Mouse (Mus musculus) neural tube, embryonic 15.5 days (tissue): ENCODE measurements at regions not wholly inside any gene's neighbourhood (a gene's known extent, or its start where the extent isn't known, plus 50 kb on each side); places are given as distances from the start of the nearest gene placed in this dataset.

Experiments
- ATAC-seq: fragments of 200-750 bp; cut with Nextera tagmentation; 2 replicates; pipeline ENCODE4 v1.8.0; 2017; ENCODE audit warnings: mild to moderate bottlenecking, moderate TSS enrichment, moderate library complexity; ENCODE audit not compliant: low FRiP score
- H3K27ac ChIP-seq: fragments of 300-500 bp; sonication (generic); replicated peaks from 2 replicates; pipeline ENCODE4 v1.5.1; 2015; ENCODE audit warnings: mild to moderate bottlenecking, inconsistent platforms
- H3K27me3 ChIP-seq: fragments of 300-500 bp; sonication (generic); replicated peaks from 2 replicates; pipeline ENCODE4 v1.6.1; 2015; ENCODE audit warnings: inconsistent platforms
- H3K36me3 ChIP-seq: fragments of 300-500 bp; sonication (generic); 2 replicates; pipeline ENCODE4 v1.6.1; 2015; ENCODE audit warnings: inconsistent platforms
- H3K4me1 ChIP-seq: fragments of 300-500 bp; sonication (generic); 2 replicates; pipeline ENCODE4 v1.6.1; 2015; ENCODE audit warnings: inconsistent platforms
- H3K4me2 ChIP-seq: fragments of 300-500 bp; sonication (generic); 2 replicates; pipeline ENCODE4 v1.6.1; 2015; ENCODE audit warnings: inconsistent platforms, mild to moderate bottlenecking, moderate library complexity
- H3K4me3 ChIP-seq: fragments of 300-500 bp; sonication (generic); replicated peaks from 2 replicates; pipeline ENCODE4 v1.5.1; 2015; ENCODE audit warnings: mild to moderate bottlenecking, inconsistent platforms
- H3K9ac ChIP-seq: fragments of 300-500 bp; sonication (generic); replicated peaks from 2 replicates; pipeline ENCODE4 v1.6.1; 2015; ENCODE audit warnings: mild to moderate bottlenecking, inconsistent platforms
- H3K9me3 ChIP-seq: fragments of 300-500 bp; sonication (generic); replicated peaks from 2 replicates; pipeline ENCODE4 v1.6.1; 2016; ENCODE audit warnings: inconsistent platforms
- WGBS: fragments of 180-500 bp; shearing (Covaris S2); methylation state at CpG from one replicate; pipeline ENCODE4 v1.1.7; 2015; ENCODE audit warnings: mixed read lengths; 5-methylcytosine and 5-hydroxymethylcytosine counted together

DNA sequence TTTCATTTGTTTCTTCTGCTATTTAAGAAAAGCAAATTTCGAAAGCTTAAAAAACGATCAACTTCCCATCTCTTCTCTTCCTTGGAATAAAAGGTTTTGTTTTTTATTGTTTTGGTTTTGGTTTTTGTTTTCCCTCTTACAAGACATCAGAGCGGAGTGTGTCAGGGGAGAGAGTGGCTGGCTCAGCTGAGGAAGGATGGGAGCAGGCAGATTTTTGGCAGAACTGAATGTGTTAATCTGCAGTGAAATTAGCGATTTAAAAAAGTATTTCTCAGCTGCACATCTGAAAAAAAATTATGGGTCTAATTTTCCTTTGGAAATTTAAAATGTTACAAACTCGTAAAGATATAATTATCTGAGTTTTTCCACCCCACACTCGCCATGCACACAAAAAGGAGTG is 868.7 kb downstream of the Tmem182 start:
- H3K9me3 ChIP-seq, result no peaks in the 10 kb centered on the region
- 83% methylated on average over 6 of the region's 6 CpGs for WGBS
- no peak overlapping the region for H3K4me2 ChIP-seq
- no peak overlapping the region for H3K27ac ChIP-seq
- H3K4me3 ChIP-seq, result no peak overlapping the region
- no peaks in the 10 kb centered on the region for H3K36me3 ChIP-seq
- no peak overlapping the region for H3K9ac ChIP-seq
- H3K4me1 ChIP-seq, result no peaks in the 10 kb centered on the region
- no peak for ATAC-seq
- H3K27me3 ChIP-seq, result no peaks in the 10 kb centered on the region

DNA sequence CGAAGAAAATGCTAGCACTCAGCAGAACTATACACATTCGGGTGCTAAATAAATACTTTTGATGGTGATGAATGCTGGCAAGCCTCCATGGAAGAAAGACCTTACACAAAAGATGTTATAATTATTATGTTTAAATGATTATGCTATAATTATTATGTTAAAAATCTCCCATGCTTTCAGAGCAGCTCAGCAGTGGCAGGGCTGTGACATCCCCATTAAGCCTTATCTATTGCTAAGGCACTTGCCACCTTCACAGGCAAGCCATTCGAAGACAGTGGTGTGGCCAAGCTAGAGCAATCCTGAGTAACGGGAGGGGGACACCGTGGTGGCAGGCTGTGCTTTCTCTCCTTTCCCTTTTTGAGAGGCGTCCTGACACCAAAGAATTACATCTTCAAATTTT is 869.9 kb downstream of the Tmem182 start:
- Histone ChIP-seq H3K4me1 (no peaks in the 10 kb centered on the region), H3K4me3 (no peak overlapping the region), H3K9ac (no peak overlapping the region), H3K36me3 (no peaks in the 10 kb centered on the region), H3K9me3 (no peaks in the 10 kb centered on the region), H3K27me3 (no peaks in the 10 kb centered on the region), H3K27ac (no peak overlapping the region), H3K4me2 (no peak overlapping the region)
- 58% methylated on average over 6 of the region's 6 CpGs for WGBS
- no peak for ATAC-seq

- Histone ChIP-seq H3K4me2 (no peak overlapping the region), H3K36me3 (no peaks in the 10 kb centered on the region), H3K4me3 (no peak overlapping the region), H3K27ac (no peak overlapping the region), H3K9me3 (no peaks in the 10 kb centered on the region), H3K4me1 (no peaks in the 10 kb centered on the region), H3K9ac (no peak overlapping the region), H3K27me3 (no peaks in the 10 kb centered on the region)
- no peak for ATAC-seq
- WGBS, result 77% methylated on average over 3 of the region's 3 CpGs
Observed at GRCm38 (mm10) chr1:41705692-41706091, 900.3 kb downstream of the Tmem182 start.

GRCm38 (mm10) chr1:41742644-41743331 is 937.4 kb downstream of the Tmem182 start:
- Histone ChIP-seq H3K4me1 (no peaks in the 10 kb centered on the region), H3K9ac (no peak overlapping the region), H3K36me3 (no peaks in the 10 kb centered on the region), H3K27ac (no peak overlapping the region), H3K4me2 (no peak overlapping the region), H3K27me3 (no peaks in the 10 kb centered on the region), H3K9me3 (no peaks in the 10 kb centered on the region), H3K4me3 (no peak overlapping the region)
- no peak for ATAC-seq
- 23% methylated on average over 5 of the region's 5 CpGs for WGBS

GRCm38 (mm10) chr1:41743332-41743710 is 937.9 kb downstream of the Tmem182 start:
- no peak for ATAC-seq
- no peak overlapping the region for H3K9ac ChIP-seq
- no peak overlapping the region for H3K4me3 ChIP-seq
- H3K36me3 ChIP-seq, result no peaks in the 10 kb centered on the region
- H3K9me3 ChIP-seq, result no peaks in the 10 kb centered on the region
- H3K27me3 ChIP-seq, result no peaks in the 10 kb centered on the region
- H3K4me1 ChIP-seq, result no peaks in the 10 kb centered on the region
- 32% methylated on average over 6 of the region's 6 CpGs for WGBS
- no peak overlapping the region for H3K27ac ChIP-seq
- no peak overlapping the region for H3K4me2 ChIP-seq

DNA sequence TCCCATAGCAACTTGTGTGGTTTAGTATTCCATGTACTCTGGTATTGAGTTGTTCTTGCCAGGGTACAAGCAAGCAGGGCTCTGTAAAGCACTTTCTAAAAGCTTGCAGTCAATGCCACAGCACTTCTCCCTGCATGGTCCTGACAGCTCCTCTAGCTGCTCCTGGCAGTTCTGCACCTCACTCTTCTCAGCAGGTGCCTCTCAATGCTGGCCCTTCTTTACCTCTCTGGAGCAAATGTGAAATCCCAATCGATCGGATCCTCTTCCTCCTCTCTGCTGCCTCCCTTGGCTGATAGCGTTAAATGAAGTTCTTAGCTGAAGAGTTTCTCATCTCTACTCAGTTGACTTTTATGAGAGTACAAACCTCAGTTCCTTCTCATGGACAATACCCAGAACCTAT is 939.1 kb downstream of the Tmem182 start:
- Histone ChIP-seq H3K27me3 (no peaks in the 10 kb centered on the region), H3K4me3 (no peak overlapping the region), H3K36me3 (no peaks in the 10 kb centered on the region), H3K4me1 (no peaks in the 10 kb centered on the region), H3K4me2 (no peak overlapping the region), H3K9me3 (no peaks in the 10 kb centered on the region), H3K9ac (no peak overlapping the region), H3K27ac (no peak overlapping the region)
- ATAC-seq, result no peak
- 65% methylated on average over 3 of the region's 3 CpGs for WGBS

DNA sequence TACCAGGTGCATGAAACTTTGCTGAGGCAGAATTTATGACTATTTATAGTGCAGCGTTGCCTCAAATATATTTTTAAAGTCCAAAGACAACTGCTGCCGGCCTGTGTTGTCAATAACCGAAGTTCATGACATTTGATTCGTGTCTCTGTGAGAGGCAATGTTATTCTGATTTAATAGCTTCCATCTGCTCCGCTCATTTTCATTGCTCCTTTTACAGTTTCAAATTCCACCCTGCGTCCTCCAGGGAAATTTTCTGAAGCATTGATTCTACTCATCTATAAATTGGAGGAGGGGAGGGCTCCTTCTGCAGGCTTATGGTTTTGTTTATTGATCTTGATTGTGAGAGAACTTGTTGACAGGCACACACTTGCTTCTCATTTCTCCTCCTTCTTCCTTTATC is 936.2 kb upstream of the Pou3f3 start:
- Histone ChIP-seq H3K4me2 (no peak overlapping the region), H3K36me3 (no peaks in the 10 kb centered on the region), H3K9me3 (no peaks in the 10 kb centered on the region), H3K27ac (no peak overlapping the region), H3K4me3 (no peak overlapping the region), H3K9ac (no peak overlapping the region), H3K27me3 (no peaks in the 10 kb centered on the region), H3K4me1 (no peaks in the 10 kb centered on the region)
- ATAC-seq, result no peak
- WGBS, result 50% methylated on average over 6 of the region's 6 CpGs
